Mouse (Mus musculus) heart, postnatal 0 days (tissue): ENCODE results near the gene Prkar1b. TPM values are rescaled to one million over a fixed set of nuclear protein-coding genes. Genes with fewer than 3 reads are reported as not detected.

Experiments used
- ATAC-seq: fragments of 200-750 bp; cut with Nextera tagmentation; 2 replicates; pipeline ENCODE4 v1.8.0; 2017; ENCODE audit warnings: low read depth, moderate number of reproducible peaks, moderate library complexity; ENCODE audit not compliant: insufficient read depth
- DNase-seq: peaks from one replicate; pipeline ENCODE4 v3.0.0-alpha.2; 2016; ENCODE audit warnings: low spot score
- H3K27ac ChIP-seq: fragments of 300-500 bp; sonication (generic); 2 replicates; pipeline ENCODE4 v1.5.1; 2014; ENCODE audit warnings: low read depth, mild to moderate bottlenecking
- H3K27me3 ChIP-seq: fragments of 300-500 bp; sonication (generic); 2 replicates; pipeline ENCODE4 v1.6.1; 2014; ENCODE audit warnings: low read length, mixed read lengths; ENCODE audit not compliant: control insufficient read depth, insufficient read depth
- H3K36me3 ChIP-seq: fragments of 300-500 bp; sonication (generic); replicated peaks from 2 replicates; pipeline ENCODE4 v1.6.1; 2014; ENCODE audit warnings: low read length, mixed read lengths; ENCODE audit not compliant: control insufficient read depth, insufficient read depth
- H3K4me1 ChIP-seq: fragments of 300-500 bp; sonication (generic); 2 replicates; pipeline ENCODE4 v1.6.1; 2014; ENCODE audit warnings: antibody characterized with exemption; ENCODE audit not compliant: control insufficient read depth, insufficient read depth
- H3K4me2 ChIP-seq: fragments of 300-500 bp; sonication (generic); 2 replicates; pipeline ENCODE4 v1.6.1; 2014; ENCODE audit warnings: low read depth, mild to moderate bottlenecking, low read length, moderate library complexity
- H3K4me3 ChIP-seq: fragments of 300-500 bp; sonication (generic); 2 replicates; pipeline ENCODE4 v1.5.1; 2014; ENCODE audit warnings: low read depth, low read length
- H3K9ac ChIP-seq: fragments of 300-500 bp; sonication (generic); replicated peaks from 2 replicates; pipeline ENCODE4 v1.6.1; 2014; ENCODE audit warnings: low read depth, low read length, mixed read lengths
- H3K9me3 ChIP-seq: fragments of 300-500 bp; sonication (generic); replicated peaks from 2 replicates; pipeline ENCODE4 v1.6.1; 2016; ENCODE audit warnings: low read length; ENCODE audit not compliant: control insufficient read depth
- CTCF ChIP-seq: IDR thresholded peaks from 2 replicates; pipeline ENCODE4 v1.5.1; 2016; ENCODE audit warnings: antibody characterized with exemption, control low read depth, low read depth
- EP300 ChIP-seq: IDR thresholded peaks from 2 replicates; pipeline ENCODE4 v1.6.1; 2016; ENCODE audit warnings: antibody characterized with exemption, low read depth
- WGBS: fragments of 180-500 bp; shearing (Covaris S2); extraction: QIAGEN DNeasy Blood & Tissue Kit; methylation state at CpG from one replicate; pipeline ENCODE4 v1.1.7; 2014; 5-methylcytosine and 5-hydroxymethylcytosine counted together
- polyA plus RNA-seq: library from polyadenylated mRNA; unstranded; fragments of >200 nt; fragmentation: Nextera tagmentation; extraction: Ambion mirVana; gene quantifications from 2 replicates; pipeline ENCODE4 v1.2.1, GENCODE M21; 2015
- total RNA-seq: library from RNA; depleted of rRNA; stranded (reverse); fragments of >200 nt; gene quantifications from 2 replicates; pipeline ENCODE4 v1.2.3, GENCODE M21; 2014; ENCODE audit warnings: low replicate concordance

The Prkar1b gene
- total and polyA plus RNA-seq, 2 experiments from 2014 or later, result 2.3 to 4.4 TPM

DNA sequence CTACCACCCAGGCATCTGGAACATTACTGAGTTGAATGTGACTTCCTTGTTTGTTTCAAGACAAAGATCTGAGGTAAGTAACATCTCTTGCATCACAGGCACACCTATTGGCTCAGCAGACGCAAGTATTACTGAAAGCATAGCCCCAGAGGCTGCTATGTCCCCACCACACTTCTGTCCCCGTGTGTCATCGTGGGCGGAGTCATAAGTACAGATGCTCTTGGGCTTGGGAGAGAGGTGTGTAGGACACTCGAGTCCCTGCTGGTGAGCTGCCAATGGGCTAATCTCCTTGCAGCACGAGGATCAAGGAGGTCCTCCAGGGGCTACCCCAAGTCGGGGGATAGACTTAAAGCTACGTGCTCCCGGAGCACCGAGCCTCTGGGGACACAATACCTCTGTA is 96.6 kb downstream of the Prkar1b start:
- H3K36me3 ChIP-seq, result no peaks in the 10 kb centered on the region
- no peak for TF ChIP-seq EP300
- no peak for TF ChIP-seq CTCF
- WGBS, result 68% methylated on average over 10 of the region's 10 CpGs
- DNase-seq, result no peak
- H3K27ac ChIP-seq, result no peak overlapping the region
- H3K27me3 ChIP-seq, result no peaks in the 10 kb centered on the region
- H3K4me2 ChIP-seq, result no peak overlapping the region
- no peak for ATAC-seq
- H3K4me1 ChIP-seq, result no peaks in the 10 kb centered on the region
- no peak overlapping the region for H3K4me3 ChIP-seq
- H3K9me3 ChIP-seq, result no peaks in the 10 kb centered on the region
- no peak overlapping the region for H3K9ac ChIP-seq

DNA sequence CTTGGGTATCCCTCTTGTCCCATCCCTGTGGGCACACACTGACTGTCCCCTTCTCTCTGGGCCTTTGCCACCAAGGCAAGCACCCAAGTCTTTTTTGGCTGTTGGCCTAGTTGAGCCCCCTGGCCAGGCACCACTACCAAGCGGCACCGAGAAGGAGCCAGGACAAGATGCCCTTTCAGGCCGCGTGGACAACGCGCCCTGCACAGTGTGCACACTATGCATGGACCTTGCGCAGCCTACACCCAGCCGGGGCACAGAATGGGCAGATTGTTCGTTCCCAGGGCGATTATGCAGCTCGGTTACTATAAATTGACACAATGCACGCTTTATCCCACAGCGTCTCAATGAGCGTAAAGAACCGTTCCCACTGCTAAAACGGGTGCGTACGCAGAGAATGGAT is 98.5 kb downstream of the Prkar1b start:
- no peaks in the 10 kb centered on the region for H3K9me3 ChIP-seq
- H3K4me1 ChIP-seq, result no peaks in the 10 kb centered on the region
- no peak overlapping the region for H3K4me2 ChIP-seq
- H3K9ac ChIP-seq, result no peak overlapping the region
- WGBS, result 93% methylated on average over 18 of the region's 18 CpGs
- no peak for DNase-seq
- no peaks in the 10 kb centered on the region for H3K36me3 ChIP-seq
- no peak for ATAC-seq
- H3K27ac ChIP-seq, result no peak overlapping the region
- no peaks in the 10 kb centered on the region for H3K27me3 ChIP-seq
- TF ChIP-seq CTCF (no peak), EP300 (no peak)
- H3K4me3 ChIP-seq, result no peak overlapping the region

DNA sequence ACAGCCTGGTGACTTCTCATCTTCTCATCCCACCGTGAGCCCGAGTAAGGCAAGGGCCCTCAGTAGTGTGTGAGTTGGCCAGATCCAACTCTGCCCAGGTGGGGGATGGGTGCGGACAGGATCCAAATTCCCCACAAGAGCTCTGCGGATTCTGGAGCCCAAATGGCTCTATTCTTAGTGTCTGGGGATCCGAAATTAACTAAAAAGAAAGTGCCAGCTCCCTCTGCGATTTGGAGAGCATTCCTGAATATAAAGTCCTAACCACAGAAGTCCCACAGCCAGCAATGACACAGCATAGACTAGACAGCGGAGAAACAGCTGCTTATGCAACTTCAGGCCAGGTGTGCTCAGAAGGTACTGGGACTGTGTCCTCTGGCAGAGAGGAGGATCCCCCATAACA is 100.4 kb downstream of the Prkar1b start:
- no peak for DNase-seq
- ATAC-seq, result no peak
- no peaks in the 10 kb centered on the region for H3K4me1 ChIP-seq
- H3K9ac ChIP-seq, result no peak overlapping the region
- H3K27ac ChIP-seq, result no peak overlapping the region
- H3K9me3 ChIP-seq, result no peaks in the 10 kb centered on the region
- H3K27me3 ChIP-seq, result no peaks in the 10 kb centered on the region
- H3K4me3 ChIP-seq, result no peak overlapping the region
- 46% methylated on average over 7 of the region's 7 CpGs for WGBS
- H3K36me3 ChIP-seq, result no peaks in the 10 kb centered on the region
- no peak overlapping the region for H3K4me2 ChIP-seq
- no peak for TF ChIP-seq EP300
- no peak for TF ChIP-seq CTCF

DNA sequence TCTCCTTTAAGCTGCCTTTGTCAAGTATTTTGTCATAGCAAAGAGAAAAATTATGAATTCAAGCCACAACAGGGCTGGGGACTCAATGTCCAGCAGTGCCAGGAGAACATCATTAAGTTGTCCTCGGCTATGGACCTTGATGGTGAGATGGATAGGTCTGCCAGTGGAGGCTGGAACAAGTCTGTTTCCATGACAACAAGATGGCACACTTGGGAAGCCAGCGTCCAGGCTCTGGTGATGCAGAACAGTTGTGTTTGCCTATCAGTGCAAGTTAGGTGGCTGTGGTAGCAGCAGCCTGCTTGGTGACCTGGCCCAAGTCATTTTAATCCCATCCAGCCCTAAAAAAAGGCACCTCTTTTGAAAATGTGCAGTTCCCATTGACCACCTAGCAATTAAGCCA is 102.6 kb downstream of the Prkar1b start:
- 74% methylated on average over 2 of the region's 2 CpGs for WGBS

DNA sequence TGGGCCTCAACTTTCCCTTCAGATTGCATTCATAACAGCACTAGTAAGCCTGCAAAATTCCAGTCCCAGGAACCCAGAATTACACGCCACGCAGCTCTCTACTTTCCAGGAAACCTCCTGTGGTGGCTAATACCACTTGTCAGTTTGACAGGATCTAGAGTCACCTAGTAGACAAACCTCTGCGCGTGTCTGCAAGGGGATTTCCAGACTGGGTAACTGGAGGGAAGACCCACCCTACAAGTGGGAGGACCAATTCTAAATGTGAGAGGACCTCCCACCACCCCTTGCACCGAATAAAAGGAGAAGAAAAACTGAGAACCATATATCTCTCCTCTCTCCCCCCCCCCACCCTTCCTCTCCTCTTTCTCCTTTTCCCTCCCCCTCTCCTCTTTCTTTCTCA is 103.2 kb downstream of the Prkar1b start:
- ATAC-seq (no peak), DNase-seq (no peak)
- peaks cover 11% of the 10 kb centered on the region; the same call in 1 of the 2 replicates for H3K4me1 ChIP-seq
- no peak overlapping the region for H3K9ac ChIP-seq
- no peak for TF ChIP-seq CTCF
- TF ChIP-seq EP300, result no peak
- H3K36me3 ChIP-seq, result no peaks in the 10 kb centered on the region
- no peaks in the 10 kb centered on the region for H3K9me3 ChIP-seq
- no peak overlapping the region for H3K4me3 ChIP-seq
- H3K4me2 ChIP-seq, result no peak overlapping the region
- H3K27ac ChIP-seq, result no peak overlapping the region
- H3K27me3 ChIP-seq, result no peaks in the 10 kb centered on the region
- WGBS, result 60% methylated on average over 5 of the region's 5 CpGs

More for the DNA sequence above, 102.6 kb downstream of the Prkar1b start:
- no peaks in the 10 kb centered on the region for H3K27me3 ChIP-seq
- H3K27ac ChIP-seq, result no peak overlapping the region
- ATAC-seq (no peak), DNase-seq (no peak)
- no peak overlapping the region for H3K9ac ChIP-seq
- H3K4me2 ChIP-seq, result no peak overlapping the region
- peaks cover 11% of the 10 kb centered on the region; the same call in 1 of the 2 replicates for H3K4me1 ChIP-seq
- H3K36me3 ChIP-seq, result no peaks in the 10 kb centered on the region
- no peaks in the 10 kb centered on the region for H3K9me3 ChIP-seq
- no peak for TF ChIP-seq EP300
- no peak for TF ChIP-seq CTCF
- no peak overlapping the region for H3K4me3 ChIP-seq

DNA sequence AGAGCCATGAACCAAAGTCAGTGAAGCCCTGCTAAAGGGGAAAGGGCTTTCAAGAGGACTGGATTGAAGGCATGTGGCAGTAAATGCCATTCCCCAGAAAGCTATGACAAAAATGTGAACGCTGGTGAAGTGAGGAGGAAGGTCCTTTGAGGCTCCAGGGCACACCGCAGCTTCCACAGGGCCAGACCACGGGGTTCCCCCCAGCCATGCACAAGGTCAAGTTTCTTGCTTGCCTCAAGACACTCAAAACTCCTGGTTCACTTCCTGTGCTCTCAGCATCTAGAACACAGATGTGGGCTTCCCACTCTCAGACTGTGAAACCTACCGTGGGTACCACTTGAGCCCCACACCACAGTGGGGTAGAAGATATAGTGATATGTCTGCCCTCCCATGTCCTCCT is 106.3 kb downstream of the Prkar1b start:
- Histone ChIP-seq H3K4me2 (no peak overlapping the region), H3K27me3 (no peaks in the 10 kb centered on the region), H3K9me3 (no peaks in the 10 kb centered on the region), H3K4me3 (no peak overlapping the region), H3K36me3 (no peaks in the 10 kb centered on the region), H3K27ac (no peak overlapping the region), H3K9ac (no peak overlapping the region), H3K4me1 (peaks cover 11% of the 10 kb centered on the region; the same call in 1 of the 2 replicates)
- no peak for TF ChIP-seq CTCF
- WGBS, result 38% methylated on average over 4 of the region's 4 CpGs
- DNase-seq (no peak), ATAC-seq (peak; percentile 41; the same call in 1 of the 2 replicates)
